ENCODE assay signal across 14 mouse cellular contexts in the genomic region with DNA sequence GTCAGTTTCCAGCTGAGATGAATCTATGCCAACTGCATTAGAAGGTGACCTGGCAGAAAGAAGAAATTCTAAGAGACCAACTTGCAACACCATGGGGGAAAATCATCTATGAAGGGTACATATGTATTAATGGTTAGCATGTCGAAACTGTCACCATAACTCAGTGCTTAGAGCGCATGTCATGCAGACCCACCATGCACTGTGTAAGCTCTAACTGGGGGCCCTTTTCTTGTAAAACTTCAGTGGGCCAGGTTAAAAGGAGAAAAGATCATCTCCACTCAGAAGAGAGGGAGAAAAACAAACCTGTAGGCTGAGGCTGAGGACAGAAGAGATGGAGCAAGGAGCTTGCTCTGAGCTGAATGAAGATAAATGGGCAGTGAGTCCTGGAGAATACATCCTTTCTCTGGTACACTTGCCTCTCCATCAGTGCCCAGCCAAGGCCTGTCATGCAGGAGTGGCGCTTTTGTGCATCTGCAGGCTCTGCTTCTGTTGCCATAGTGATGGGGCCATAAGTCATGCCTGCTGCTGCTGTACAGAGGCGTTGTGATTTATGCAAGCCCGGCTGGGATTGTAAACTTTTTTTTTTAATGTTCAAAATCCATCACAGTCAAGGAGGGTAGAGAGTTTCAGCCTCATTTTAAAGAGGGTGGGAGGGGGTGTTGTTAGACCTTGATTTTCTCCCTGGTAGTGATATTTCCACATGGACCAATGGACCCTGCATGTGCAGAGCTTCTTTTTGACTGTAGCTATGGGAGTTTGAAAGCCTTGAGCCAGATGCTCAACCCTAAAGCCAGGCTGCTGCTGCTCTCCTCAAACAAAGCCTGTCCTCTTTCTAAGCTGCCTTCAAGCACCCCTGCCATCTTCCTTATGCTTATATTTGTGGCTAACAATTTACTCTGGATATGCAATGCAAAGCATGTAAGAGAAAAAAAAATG.
DNase-seq lines count a peak whose midpoint lies in the region; ATAC-seq and TF ChIP-seq lines count a peak whose summit lies in the region.
"Had no signal": no experiment of that assay in that cellular context is flagged by ENCODE, and none has a peak within 500 bp of the region (broad histone marks: within the 10 kb centered on the region; RNA-seq: fewer than 3 reads in every experiment).

No protein-coding gene starts in this region.

- DNase-seq in MN1 (ENCODE audit: low spot score) = peak; percentile 16
- peak; percentile 90 for DNase-seq in brain, embryonic 14.5 days (ENCODE audit: low read depth)
- peak; percentile 69 for DNase-seq in hindbrain, embryonic 11.5 days (ENCODE audit: low spot score)
- DNase-seq in heart, postnatal 14 days = no peak
- DNase-seq in layer of hippocampus, adult 18-20 months (ENCODE audit: low spot score in 2 of 2) = no peak
- no peak for DNase-seq in layer of hippocampus, adult 11-12 months (ENCODE audit: low spot score)
- DNase-seq: cerebellum, adult 18-20 months; kidney, postnatal 10 days; spleen, adult 18-20 months; thymus, postnatal 36 days had no signal

- no peak for TF ChIP-seq CTCF in brain, embryonic 14.5 days (IDR thresholded peaks at IDR 0.05; ENCODE audit: borderline replicate concordance, extremely low read depth, insufficient read depth, insufficient read length)

- no peaks in the 10 kb centered on the region for H3K36me3 ChIP-seq in hindbrain, embryonic 11.5 days (ENCODE audit: control insufficient read depth, insufficient read depth, low read length)
- H3K36me3 ChIP-seq in midbrain, embryonic 12.5 days = no peaks in the 10 kb centered on the region
- no peaks in the 10 kb centered on the region for H3K36me3 ChIP-seq in heart, embryonic 11.5 days (ENCODE audit: control insufficient read depth, insufficient read depth, low read length)

- H3K9me3 ChIP-seq in hindbrain, embryonic 11.5 days (ENCODE audit: control insufficient read depth, low read length) = no peaks in the 10 kb centered on the region
- H3K9me3 ChIP-seq in midbrain, embryonic 12.5 days = no peaks in the 10 kb centered on the region
- no peaks in the 10 kb centered on the region for H3K9me3 ChIP-seq in heart, embryonic 11.5 days (replicated peaks; ENCODE audit: control insufficient read depth, low read length)

- intact Hi-C loops in heart, postnatal 14 days (cut with DNase I) = no loop called here

- no peak for TF ChIP-seq POLR2A in brain, embryonic 14.5 days (IDR thresholded peaks at IDR 0.05; ENCODE audit: borderline replicate concordance, extremely low read depth, insufficient read depth, insufficient read length, poor library complexity, severe bottlenecking)

- peak; percentile 98 for ATAC-seq in hindbrain, embryonic 11.5 days (ENCODE audit: low FRiP score)
- peak; percentile 93 for ATAC-seq in midbrain, embryonic 12.5 days (ENCODE audit: low FRiP score, low read depth)
- ATAC-seq in heart, embryonic 11.5 days (replicated peaks; ENCODE audit: insufficient number of reproducible peaks, low FRiP score, low TSS enrichment) = no peak
- ATAC-seq: lung, postnatal 0 days had no signal

- peaks cover 3% of the 10 kb centered on the region; the same call in 1 of the 2 replicates for H3K4me1 ChIP-seq in hindbrain, embryonic 11.5 days (replicated peaks; ENCODE audit: control insufficient read depth, insufficient read depth, low read length)
- peaks cover 9% of the 10 kb centered on the region for H3K4me1 ChIP-seq in midbrain, embryonic 12.5 days
- no peaks in the 10 kb centered on the region for H3K4me1 ChIP-seq in heart, embryonic 11.5 days (ENCODE audit: control insufficient read depth, insufficient read depth, low read length)

- H3K4me3 ChIP-seq in hindbrain, embryonic 11.5 days (ENCODE audit: low read depth, low read length) = no peak overlapping the region
- no peak overlapping the region for H3K4me3 ChIP-seq in midbrain, embryonic 12.5 days
- H3K4me3 ChIP-seq in heart, embryonic 11.5 days (ENCODE audit: low read depth, low read length) = no peak overlapping the region
- H3K4me3 ChIP-seq: erythroblast, embryonic 14.5 days had no signal

- no peak overlapping the region for H3K4me2 ChIP-seq in hindbrain, embryonic 11.5 days (replicated peaks; ENCODE audit: low read depth, low read length)
- H3K4me2 ChIP-seq in midbrain, embryonic 12.5 days (replicated peaks) = no peak overlapping the region
- no peak overlapping the region for H3K4me2 ChIP-seq in heart, embryonic 11.5 days

- H3K9ac ChIP-seq in hindbrain, embryonic 11.5 days (ENCODE audit: low read depth, low read length) = no peak overlapping the region
- no peak overlapping the region for H3K9ac ChIP-seq in midbrain, embryonic 12.5 days (replicated peaks)
- no peak overlapping the region for H3K9ac ChIP-seq in heart, embryonic 11.5 days (ENCODE audit: low read depth, low read length)

- no peaks in the 10 kb centered on the region for H3K27me3 ChIP-seq in hindbrain, embryonic 11.5 days (ENCODE audit: control insufficient read depth, insufficient read depth, low read length)
- no peaks in the 10 kb centered on the region for H3K27me3 ChIP-seq in midbrain, embryonic 12.5 days
- H3K27me3 ChIP-seq in heart, embryonic 11.5 days (ENCODE audit: control insufficient read depth, insufficient read depth, low read length) = no peaks in the 10 kb centered on the region

- WGBS in hindbrain, embryonic 11.5 days = 47% methylated on average over 5 of the region's 5 CpGs
- WGBS in midbrain, embryonic 12.5 days = 48% methylated on average over 5 of the region's 5 CpGs
- WGBS in heart, embryonic 11.5 days (ENCODE audit: insufficient replicate concordance) = 65% methylated on average over 5 of the region's 5 CpGs

- no peak overlapping the region for H3K27ac ChIP-seq in hindbrain, embryonic 11.5 days (ENCODE audit: low read depth, low read length)
- H3K27ac ChIP-seq in midbrain, embryonic 12.5 days (replicated peaks) = peak overlapping the region; percentile 49; the same call in 1 of the 2 replicates
- no peak overlapping the region for H3K27ac ChIP-seq in heart, embryonic 11.5 days (ENCODE audit: low read depth, low read length)

Comparison
In these comparisons a context has a peak if more than half of its experiments do, and no peak if none do; other contexts are left out.
1. DNase-seq: peak in MN1 (single experiment), brain, embryonic 14.5 days (single experiment) and hindbrain, embryonic 11.5 days (single experiment); none in heart, postnatal 14 days (0 of 2), layer of hippocampus, adult 18-20 months (0 of 2) and layer of hippocampus, adult 11-12 months (single experiment).